Mouse (Mus musculus): Measurements from ENCODE around the gene Capn13.
A peak's percentile ranks its signal among the peaks of the same experiment; 100 is the strongest.
"Not testable (repeated sequence)": the region's sequence is repeated elsewhere in the genome, so short reads cannot be mapped to it uniquely, and the experiment has no call there.

Gene Capn13

GRCm38 (mm10) chr17:73342673-73343072, 58.0 kb downstream of the Capn13 start:
- no peak for DNase-seq

DNA sequence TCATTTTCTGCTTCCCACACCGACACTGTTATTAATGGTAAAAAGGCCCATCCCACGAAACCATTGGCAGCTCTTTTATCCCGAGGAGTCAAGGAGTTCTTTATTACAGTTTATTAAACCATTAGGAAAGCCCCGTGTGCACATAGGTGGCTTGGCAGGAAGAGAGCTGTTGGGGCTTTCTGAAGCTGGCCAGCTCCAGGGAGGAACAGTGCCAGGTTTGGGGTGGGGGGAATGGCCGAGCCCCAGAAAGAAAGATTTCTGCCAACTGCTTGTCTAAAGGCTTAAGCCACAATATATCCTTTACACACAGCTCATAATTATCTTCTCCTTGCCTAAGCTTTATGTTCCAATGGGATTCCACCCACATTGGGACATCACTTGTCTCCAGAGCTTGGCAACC, 71.6 kb downstream of the Capn13 start:
- no peak for DNase-seq

DNA sequence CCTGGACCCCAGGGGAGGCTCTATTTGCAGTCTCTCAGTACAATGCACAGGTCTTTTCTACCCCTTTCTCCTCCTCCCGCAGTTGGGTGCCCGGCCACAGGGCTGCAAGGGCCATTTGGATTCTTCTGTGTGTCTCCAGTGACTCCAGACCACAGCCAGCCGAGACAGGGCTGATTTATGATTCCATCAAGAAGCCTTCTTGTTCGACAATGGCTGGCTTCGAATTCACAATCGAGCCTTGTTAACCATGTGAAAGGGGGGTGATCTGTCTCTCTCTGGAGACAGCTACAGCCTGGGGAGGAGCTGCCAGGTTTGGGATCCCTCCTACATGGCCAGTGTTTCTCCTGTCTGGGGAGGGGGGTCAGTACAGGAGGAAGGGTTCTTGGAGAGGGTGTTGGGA, 75.4 kb downstream of the Capn13 start:
- DNase-seq = no peak

GRCm38 (mm10) chr17:73324732-73325131, 75.9 kb downstream of the Capn13 start:
- DNase-seq = peak; percentile 49

DNA sequence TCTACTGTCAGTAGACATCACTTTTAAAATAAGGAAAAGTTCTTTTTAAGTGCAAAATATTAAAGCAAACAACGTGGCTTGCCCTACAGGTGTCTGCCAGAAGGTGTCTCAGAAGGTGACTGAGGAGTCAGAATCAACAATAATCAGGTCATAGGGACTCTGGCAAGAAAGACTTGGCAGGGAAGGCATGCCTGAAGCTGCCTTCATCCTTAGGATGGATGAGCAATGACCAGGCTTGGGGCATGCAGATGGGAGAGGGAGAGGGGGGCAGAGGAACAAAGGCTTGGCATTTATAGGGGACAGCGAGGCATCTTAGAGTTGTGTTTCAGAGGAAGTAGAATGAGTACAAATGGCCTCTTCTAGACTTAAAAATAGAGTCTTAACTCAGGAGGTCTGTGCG, 76.7 kb downstream of the Capn13 start:
- no peak for DNase-seq

DNA sequence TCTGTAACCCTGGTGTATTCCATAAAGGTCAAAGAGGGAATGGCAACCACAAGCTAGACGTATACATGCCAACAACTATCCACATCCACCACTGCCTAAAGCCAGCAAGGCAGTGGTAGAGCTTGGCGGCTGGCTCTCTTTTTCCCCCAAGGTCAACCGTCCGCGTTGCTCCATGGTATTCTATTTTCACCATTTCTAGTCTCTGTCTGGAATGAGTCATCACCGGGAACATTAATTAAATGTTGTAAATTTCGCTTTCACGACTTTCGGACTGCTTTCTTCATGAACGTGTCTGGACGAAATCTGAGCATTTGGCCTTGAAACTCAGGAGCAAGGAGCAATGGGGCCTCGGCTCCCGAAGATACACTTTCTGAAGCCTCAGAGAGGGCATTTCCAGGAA, 85.9 kb downstream of the Capn13 start:
- DNase-seq = no peak

DNA sequence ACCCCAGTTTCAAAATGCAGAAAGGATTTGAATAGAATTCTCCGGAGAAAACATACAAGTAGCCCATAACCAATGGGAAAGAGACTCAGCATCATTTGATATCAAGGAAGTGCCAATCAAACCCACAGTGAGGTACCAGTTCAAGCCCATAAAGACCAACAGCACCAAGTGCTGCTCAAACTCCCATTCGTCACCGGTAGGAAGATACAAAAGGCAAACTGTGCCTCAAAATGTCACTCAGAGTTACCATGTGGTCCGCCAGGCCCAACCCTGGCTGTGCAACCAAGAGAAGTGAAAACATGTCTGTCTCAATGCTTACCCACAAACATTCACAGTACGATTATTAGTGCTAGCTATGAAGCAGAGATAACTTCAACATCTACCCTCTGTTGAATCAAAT, 89.2 kb downstream of the Capn13 start:
- no peak for DNase-seq

- DNase-seq = no peak
Measured at GRCm38 (mm10) chr17:73308691-73309090, 92.0 kb downstream of the Capn13 start.

DNA sequence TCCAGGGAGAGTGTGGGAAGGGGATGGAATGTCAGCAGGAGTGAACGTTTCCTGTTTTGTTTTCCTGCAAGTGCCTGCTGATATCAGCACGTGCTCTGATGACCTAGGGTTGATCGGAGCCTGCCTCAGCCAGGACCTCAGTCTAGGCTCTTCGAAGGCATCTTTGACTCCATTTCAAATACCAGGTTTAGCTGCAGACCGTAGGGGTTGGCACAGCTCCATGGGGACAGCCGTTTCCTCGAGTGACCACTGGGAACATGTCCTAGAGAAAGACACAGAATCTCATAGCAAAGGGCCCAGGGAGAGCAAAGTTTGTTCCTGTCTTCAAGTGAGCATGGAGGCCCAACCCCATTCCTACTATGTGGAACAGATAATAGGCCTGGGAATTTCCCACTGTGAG, 94.0 kb downstream of the Capn13 start:
- DNase-seq = no peak

GRCm38 (mm10) chr17:73305622-73306021, 95.0 kb downstream of the Capn13 start:
- DNase-seq = peak; percentile 87

- DNase-seq = no peak
Measured at GRCm38 (mm10) chr17:73304086-73304812, 96.4 kb downstream of the Capn13 start.

GRCm38 (mm10) chr17:73303676-73304075, 97.0 kb downstream of the Capn13 start:
- no peak for DNase-seq

GRCm38 (mm10) chr17:73303217-73303616, 97.4 kb downstream of the Capn13 start:
- DNase-seq = peak; percentile 81

GRCm38 (mm10) chr17:73302104-73302503, 98.6 kb downstream of the Capn13 start:
- DNase-seq = peak; percentile 81

- DNase-seq = peak; percentile 84
Measured at GRCm38 (mm10) chr17:73301258-73302050, 99.2 kb downstream of the Capn13 start.

DNA sequence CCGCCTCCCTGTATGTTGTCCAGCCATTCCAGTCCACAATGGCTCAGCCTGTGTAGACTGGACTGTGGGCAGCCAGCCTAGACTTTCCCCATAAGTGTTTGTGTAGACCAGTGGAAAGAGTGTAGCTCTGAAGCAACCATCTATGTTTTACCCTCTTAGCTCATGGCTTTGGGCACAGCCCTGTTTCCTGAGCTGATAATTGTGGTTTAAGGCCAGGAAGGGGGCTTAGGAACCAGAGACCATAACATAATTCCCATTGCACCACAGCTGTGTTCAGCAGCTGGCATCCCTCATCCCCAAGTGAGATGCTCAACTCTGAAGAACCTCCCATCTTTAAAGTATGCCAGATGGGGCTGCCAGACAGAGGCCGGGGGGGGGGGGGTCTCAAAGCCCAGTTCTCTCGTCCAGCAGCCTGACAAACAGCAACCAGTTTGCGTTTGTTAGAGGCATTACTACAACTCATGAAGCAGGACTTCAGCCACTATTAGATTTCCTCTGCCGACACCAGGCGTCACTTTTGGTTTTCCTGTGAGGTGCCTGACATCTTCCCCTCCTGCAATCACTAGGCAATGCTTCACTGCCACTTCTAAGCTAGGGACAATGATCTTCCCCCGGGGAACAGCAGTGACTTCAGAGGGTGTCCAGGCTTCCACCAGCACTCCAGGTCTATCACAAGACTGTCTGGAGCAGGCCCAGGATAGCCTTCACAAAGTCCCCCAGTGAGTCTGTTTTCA, 100.4 kb downstream of the Capn13 start:
- no peak for DNase-seq

DNA sequence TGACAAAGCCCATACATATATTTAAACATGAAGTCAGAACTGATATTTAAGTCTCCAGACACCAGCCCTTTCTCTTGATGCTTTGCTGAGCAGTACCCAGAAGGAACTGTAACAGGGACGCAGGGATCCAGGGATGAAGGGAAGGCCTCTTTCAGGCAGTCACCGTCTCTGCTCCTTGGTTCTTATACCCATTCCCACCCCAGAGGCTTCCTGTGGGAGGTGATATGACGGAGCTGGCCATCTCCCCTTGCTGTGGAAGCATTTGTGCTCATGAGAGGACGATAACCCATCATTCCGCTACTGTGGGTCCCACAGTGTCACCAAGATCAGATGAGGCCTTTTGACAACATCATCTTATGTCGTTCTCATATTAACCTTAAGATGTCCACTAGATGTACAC, 101.7 kb downstream of the Capn13 start:
- no peak for DNase-seq

DNA sequence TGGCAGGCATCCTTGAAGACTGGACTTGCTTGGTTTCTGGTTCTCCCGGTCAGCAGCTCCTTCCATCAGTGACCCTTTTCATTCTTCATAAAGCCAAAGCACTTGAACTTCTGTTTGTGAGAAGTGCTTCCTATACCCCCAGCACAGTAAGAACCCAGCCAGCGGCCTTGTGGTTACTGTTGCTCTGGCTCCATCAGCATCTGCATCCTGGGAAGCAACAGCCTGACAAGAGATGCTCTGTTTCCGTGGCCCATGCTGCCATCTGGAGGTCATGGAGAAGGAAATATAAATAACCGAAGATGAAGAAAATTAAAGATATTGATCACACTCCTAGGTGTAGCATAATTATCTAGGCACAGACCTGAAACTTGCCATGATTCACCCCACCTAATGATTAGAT, 103.8 kb downstream of the Capn13 start:
- peak; percentile 75 for DNase-seq

GRCm38 (mm10) chr17:73293237-73293636, 107.4 kb downstream of the Capn13 start:
- DNase-seq = no peak

- no peak for DNase-seq
Measured at GRCm38 (mm10) chr17:73284301-73284700, 116.4 kb downstream of the Capn13 start.

DNA sequence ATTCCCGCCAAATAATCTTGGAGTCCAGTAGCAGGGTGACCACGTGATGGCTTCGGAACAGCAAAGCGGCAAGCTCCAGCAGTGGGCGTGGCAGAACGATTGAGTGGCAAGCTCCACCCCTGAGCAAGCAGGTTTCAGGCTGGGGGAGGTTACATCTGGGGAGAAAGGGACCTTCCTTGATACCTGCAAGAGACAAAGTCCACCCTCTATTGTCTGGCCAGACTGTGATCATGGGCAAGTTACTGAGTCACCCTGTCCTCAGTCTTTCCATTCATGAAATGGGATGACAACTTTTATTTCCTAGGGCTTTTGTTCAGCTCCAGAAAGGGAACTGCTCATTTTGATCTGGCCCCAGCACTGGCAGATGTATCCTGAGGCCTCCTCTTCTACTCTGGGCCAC, 118.0 kb downstream of the Capn13 start:
- DNase-seq = not testable (repeated sequence)

DNA sequence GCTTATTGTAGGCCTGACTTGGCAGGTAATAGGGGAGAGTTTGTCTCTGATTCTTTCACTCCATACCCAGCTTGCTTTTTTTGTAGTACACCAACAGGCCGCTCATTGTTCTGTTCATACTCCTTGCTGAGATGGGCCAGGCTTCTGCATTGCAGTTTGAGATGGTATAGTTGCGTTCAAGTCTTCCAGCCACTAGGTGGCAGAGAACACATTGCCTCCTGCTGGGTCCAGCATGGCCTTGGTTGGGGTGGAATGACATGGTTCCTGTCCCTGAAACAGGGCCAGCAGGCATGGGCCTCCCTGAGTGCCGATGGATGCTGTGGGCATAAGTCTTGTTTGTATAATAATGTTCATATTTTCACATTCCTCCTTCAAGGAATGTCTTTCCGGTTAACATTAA, 122.9 kb downstream of the Capn13 start:
- DNase-seq = no peak

DNA sequence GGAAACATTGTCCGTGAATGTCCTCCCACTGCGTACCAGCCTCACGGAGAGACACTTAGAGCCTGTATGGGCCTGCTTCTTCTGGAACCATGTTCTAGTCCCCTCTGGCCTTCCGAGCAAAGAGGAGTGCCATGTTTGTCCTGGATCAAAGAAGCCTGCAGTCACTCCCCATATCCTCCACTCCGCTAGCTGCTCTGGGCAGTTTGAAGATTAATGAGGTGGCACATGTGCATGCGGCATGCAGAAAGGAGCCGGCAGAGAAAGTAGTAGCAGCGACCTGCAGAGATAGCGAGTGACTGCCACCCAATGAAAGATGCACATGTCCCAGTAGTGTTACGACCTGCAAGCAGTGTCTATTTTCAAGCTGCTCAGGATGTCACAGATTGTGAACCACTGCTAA, 125.6 kb downstream of the Capn13 start:
- no peak for DNase-seq

GRCm38 (mm10) chr17:73273809-73274208, 126.9 kb downstream of the Capn13 start:
- DNase-seq = no peak
